Mouse (Mus musculus): Measurements from ENCODE around the gene Cdsn.

GRCm38 (mm10) chr17:35550143-35550494 lies 1.8 kb upstream of the Cdsn start:
- TF ChIP-seq EP300 (optimal IDR thresholded peaks at IDR 0.05) (no peak), CTCF (IDR thresholded peaks at IDR 0.05; ENCODE audit: low read depth) (peak; percentile 37)
